Mouse (Mus musculus) thymus, adult 2 months (tissue): ENCODE data around the gene Tbl3. TPM values are rescaled to one million over a fixed set of nuclear protein-coding genes. Genes with fewer than 3 reads are reported as not detected.
A peak's percentile ranks its signal among the peaks of the same experiment; 100 is the strongest.
"Not testable (repeated sequence)": the region's sequence is repeated elsewhere in the genome, so short reads cannot be mapped to it uniquely, and the experiment has no call there.

Experiments
- DNase-seq: peaks from one replicate; pipeline ENCODE4 v3.0.0; 2021
- H3K27ac ChIP-seq: fragments of 200-500 bp; 2 replicates; pipeline ENCODE4 v1.5.1; 2012; ENCODE audit warnings: low read length, control low read depth; ENCODE audit not compliant: control insufficient read depth, insufficient read depth
- H3K27me3 ChIP-seq: fragments of 200-500 bp; 2 replicates; pipeline ENCODE4 v1.6.1; 2012; ENCODE audit warnings: mild to moderate bottlenecking, low read length, moderate library complexity, mixed read lengths; ENCODE audit not compliant: control insufficient read depth, insufficient read depth
- H3K36me3 ChIP-seq: fragments of 200-500 bp; 2 replicates; pipeline ENCODE4 v1.6.1; 2012; ENCODE audit warnings: mild to moderate bottlenecking, low read length, moderate library complexity; ENCODE audit not compliant: control insufficient read depth, insufficient read depth
- H3K4me1 ChIP-seq: fragments of 200-500 bp; replicated peaks from 2 replicates; pipeline ENCODE4 v1.6.1; 2012; ENCODE audit warnings: low read length; ENCODE audit not compliant: control insufficient read depth, insufficient read depth
- H3K4me3 ChIP-seq: fragments of 200-500 bp; 2 replicates; pipeline ENCODE4 v1.5.1; 2012; ENCODE audit warnings: mild to moderate bottlenecking, low read length, control low read depth, moderate library complexity; ENCODE audit not compliant: control insufficient read depth, insufficient read depth
- CTCF ChIP-seq: fragments of 200-500 bp; IDR thresholded peaks from 2 replicates; pipeline ENCODE4 v1.5.1; 2012; ENCODE audit warnings: mild to moderate bottlenecking, control low read depth, low read length, moderate library complexity, borderline replicate concordance; ENCODE audit not compliant: control insufficient read depth, poor library complexity, insufficient read depth; ENCODE audit errors: extremely low read depth
- POLR2A ChIP-seq: fragments of 200-500 bp; IDR thresholded peaks from 2 replicates; pipeline ENCODE4 v1.6.1; 2012; ENCODE audit warnings: mild to moderate bottlenecking, low read length, control low read depth, moderate library complexity; ENCODE audit not compliant: control insufficient read depth, poor library complexity, insufficient read depth; ENCODE audit errors: extremely low read depth
- WGBS: fragments of 180-500 bp; shearing (Covaris S2); methylation state at CpG from one replicate; pipeline ENCODE4 v1.1.7; 2018; 5-methylcytosine and 5-hydroxymethylcytosine counted together
- polyA plus RNA-seq: library from polyadenylated mRNA; depleted of rRNA; stranded (reverse); fragments of >200 nt; gene quantifications from 2 replicates; pipeline ENCODE4 v1.2.3, GENCODE M21; 2012

Tbl3 gene
- polyA plus RNA-seq, 1 experiment = 109 TPM

DNA sequence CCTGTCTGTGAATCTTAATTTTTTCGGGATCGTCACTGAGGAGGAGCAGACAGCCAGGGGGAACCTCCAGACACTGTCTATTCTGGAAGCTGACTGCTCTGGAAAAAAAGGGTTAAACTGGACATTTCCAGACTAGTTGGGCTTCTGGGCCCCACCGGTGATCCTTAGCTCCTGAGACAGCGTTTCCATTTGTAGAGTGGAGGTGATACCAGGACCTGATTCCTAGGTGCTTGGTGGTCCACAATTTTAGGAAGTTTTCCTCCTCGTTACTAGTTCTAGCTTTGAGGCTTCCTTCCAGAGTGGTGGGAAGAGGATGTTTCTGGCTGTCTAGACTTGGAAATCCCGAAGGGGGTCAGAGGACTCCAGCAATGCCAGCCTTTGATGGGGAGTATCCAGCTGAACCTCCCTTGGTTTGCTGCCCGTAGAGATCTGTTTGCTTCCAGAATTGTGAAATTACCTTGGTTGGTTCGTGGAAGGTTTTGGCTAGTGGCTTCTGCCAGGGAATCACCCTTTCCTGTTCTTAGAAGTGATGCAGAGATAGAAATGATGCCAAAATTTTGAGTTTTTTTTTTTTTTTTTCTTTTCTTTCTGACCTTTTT lies 37.1 kb downstream of the Tbl3 start:
- no peak overlapping the region for H3K27ac ChIP-seq
- no peak for TF ChIP-seq CTCF
- no peak for TF ChIP-seq POLR2A
- peak overlapping the region; percentile 77 for H3K4me3 ChIP-seq
- 13% methylated on average over 8 of the region's 8 CpGs for WGBS
- DNase-seq = no peak
- H3K27me3 ChIP-seq = no peaks in the 10 kb centered on the region
- peaks cover 20% of the 10 kb centered on the region for H3K4me1 ChIP-seq
- no peaks in the 10 kb centered on the region for H3K36me3 ChIP-seq

DNA sequence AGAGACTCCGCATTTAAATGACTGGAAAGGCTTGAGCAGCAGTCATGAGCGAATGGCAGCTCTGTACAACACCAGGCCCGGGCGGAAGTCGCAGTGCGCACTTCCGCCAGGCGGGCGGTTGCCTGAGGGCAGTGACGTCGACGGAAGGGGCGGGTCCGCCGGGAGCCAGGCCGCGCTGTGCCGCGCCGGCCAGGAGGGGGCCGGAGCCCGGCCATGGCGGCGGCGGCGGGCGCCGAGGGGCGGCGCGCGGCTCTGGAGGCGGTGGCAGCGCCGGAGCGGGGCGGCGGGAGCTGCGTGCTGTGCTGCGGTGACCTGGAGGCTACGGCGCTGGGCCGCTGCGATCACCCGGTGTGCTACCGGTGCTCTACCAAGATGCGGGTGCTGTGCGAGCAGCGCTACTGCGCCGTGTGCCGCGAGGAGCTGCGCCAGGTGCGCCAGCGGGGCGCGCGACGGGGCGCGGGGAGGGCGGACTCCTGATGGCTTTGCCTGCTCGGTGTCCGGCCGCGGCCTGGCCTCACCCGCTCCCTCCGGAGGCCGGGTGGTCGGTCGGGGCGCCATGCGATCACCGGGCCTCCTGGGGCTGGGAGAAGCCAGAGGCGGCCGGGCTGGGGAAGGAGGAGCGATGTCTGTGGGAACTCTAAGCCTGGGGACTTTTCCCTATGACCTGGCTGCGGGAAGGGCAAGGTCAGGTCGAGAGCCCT lies 37.8 kb downstream of the Tbl3 start, which contains the start of gene Zfp598:
TSS of gene Zfp598 (plus strand) at position 143 of the 701 bp plus-strand sequence.
- Histone ChIP-seq H3K36me3 (no peaks in the 10 kb centered on the region), H3K27me3 (no peaks in the 10 kb centered on the region), H3K4me3 (peak within 1 kb of the TSS; percentile 77), H3K4me1 (peaks cover 20% of the 10 kb centered on the region), H3K27ac (peak within 1 kb of the TSS; percentile 9; the same call in 1 of the 2 replicates)
- DNase-seq = peak; percentile 95
- WGBS = under 1% methylated on average over 74 of the region's 80 CpGs
- peak; percentile 77 for TF ChIP-seq CTCF
- peak; percentile 96 for TF ChIP-seq POLR2A

DNA sequence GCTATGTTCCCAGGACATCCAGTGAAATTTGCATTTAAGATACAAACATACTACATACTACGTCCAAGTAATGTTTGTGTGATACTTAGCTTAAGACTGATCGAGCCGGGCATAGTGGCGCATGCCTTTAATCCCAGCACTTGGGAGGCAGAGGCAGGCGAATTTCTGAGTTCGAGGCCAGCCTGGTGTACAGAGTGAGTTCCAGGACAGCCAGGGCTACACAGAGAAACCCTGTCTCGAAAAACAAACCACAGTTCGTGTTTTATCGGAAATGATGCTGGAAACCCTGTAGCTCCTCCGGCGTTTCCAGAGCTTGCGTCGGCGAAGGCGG lies 38.3 kb downstream of the Tbl3 start:
- H3K27me3 ChIP-seq, H3K36me3 ChIP-seq, DNase-seq: not testable (repeated sequence)
- 10% methylated on average over 15 of the region's 15 CpGs for WGBS
- Histone ChIP-seq H3K4me1 (peaks cover 20% of the 10 kb centered on the region), H3K4me3 (peak overlapping the region; percentile 42), H3K27ac (peak overlapping the region; percentile 9; the same call in 1 of the 2 replicates)

DNA sequence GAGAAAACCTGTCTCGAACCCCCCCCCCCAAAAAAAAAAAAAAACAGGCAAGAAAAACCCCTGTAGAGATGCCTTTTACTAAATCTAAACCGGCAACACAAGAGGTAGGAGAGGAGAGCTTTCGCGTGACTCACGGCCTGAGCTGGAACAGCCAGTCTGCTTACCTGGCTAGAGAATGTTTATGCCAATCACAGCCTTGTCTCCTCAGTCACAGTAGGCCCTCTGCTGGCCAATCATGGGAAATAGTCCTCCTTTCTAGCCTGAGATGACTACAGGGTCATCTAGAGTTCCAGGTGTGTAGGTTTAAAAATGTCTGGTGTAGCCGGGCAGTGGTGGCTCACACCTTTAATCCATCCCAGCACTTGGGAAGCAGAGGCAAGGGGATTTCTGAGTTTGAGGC lies 40.0 kb downstream of the Tbl3 start:
- TF ChIP-seq POLR2A (no peak), CTCF (no peak)
- H3K4me1 ChIP-seq = peaks cover 20% of the 10 kb centered on the region
- no peaks in the 10 kb centered on the region for H3K27me3 ChIP-seq
- WGBS = 26% methylated on average over 6 of the region's 6 CpGs
- H3K27ac ChIP-seq = no peak overlapping the region
- DNase-seq = peak; percentile 62
- H3K36me3 ChIP-seq = no peaks in the 10 kb centered on the region
- H3K4me3 ChIP-seq = no peak overlapping the region

DNA sequence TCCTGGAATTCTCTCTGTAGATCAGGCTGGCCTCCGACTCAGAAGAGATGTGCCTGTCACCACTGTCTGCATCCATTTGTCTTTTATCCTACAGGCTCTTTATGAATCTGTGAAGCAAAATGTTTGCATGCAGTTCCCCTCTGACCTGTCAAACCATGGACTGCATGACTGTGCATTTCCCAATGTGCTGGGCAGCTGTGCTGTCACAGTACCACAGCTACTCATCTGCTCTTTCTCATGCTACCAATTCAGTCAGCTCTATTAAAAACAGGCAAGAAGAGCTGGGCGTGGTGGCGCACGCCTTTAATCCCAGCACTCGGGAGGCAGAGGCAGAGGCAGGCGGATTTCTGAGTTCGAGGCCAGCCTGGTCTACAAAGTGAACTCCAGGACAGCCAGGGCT lies 40.4 kb downstream of the Tbl3 start:
- not testable (repeated sequence) for H3K36me3 ChIP-seq, H3K27ac ChIP-seq, H3K27me3 ChIP-seq, DNase-seq, H3K4me3 ChIP-seq
- H3K4me1 ChIP-seq = peaks cover 17% of the 10 kb centered on the region
- 78% methylated on average over 7 of the region's 7 CpGs for WGBS

DNA sequence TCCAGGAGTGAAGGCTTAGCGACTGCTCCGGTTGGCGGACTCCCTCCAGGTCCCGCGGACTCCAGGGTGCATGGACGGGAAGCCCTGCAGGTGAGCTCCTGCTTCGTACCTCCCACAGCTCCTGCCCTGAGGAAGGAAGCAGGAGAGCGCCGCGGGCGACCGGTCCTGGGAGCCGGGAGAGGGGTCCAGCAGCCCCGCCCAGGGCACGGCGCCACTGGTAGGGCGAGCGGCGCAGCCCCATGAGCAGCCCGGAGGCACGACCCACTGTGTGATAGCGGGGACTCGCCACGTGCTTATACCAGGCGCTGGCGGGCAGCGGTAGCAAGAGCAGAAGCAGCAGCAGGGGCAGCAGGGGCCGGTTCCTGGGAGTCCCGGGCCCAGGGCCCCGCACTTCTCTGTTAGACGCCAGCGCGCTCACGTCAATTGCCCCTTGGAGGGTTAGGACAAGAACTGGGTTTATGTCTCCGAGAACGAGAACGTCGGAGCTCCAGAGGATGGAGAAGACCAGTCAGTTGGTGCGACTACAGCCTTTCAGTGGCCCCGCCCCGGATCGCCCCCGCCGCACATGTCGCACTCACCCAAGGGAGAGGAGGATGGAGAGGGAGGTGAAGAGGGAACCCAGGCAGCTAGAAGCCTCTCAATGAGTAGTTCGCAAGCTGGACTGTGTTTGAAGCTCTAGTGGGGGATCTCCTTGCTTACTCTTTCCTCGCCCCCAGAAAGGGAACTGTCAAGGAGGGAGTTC lies 49.3 kb downstream of the Tbl3 start, which contains the start of gene Npw:
TSS of gene Npw (minus strand) at position 441 of the 742 bp plus-strand sequence.
- H3K4me3 ChIP-seq = no peak within 1 kb of the TSS
- 5% methylated on average over 47 of the region's 47 CpGs for WGBS
- no peak within 1 kb of the TSS for H3K27ac ChIP-seq
- DNase-seq = no peak
- H3K27me3 ChIP-seq = peaks cover 10% of the 10 kb centered on the region; the same call in 1 of the 2 replicates
- no peak for TF ChIP-seq POLR2A
- TF ChIP-seq CTCF = no peak
- H3K36me3 ChIP-seq = no peaks in the 10 kb centered on the region
- peaks cover 9% of the 10 kb centered on the region; the same call in 1 of the 2 replicates for H3K4me1 ChIP-seq
